Mouse (Mus musculus): ENCODE data around the gene Tmem209. TPM values are rescaled to one million over a fixed set of nuclear protein-coding genes. Genes with fewer than 3 reads are reported as not detected.

The Tmem209 gene
- polyA plus RNA-seq, 1 experiment from 2014 or later, result 44.1 TPM

DNA sequence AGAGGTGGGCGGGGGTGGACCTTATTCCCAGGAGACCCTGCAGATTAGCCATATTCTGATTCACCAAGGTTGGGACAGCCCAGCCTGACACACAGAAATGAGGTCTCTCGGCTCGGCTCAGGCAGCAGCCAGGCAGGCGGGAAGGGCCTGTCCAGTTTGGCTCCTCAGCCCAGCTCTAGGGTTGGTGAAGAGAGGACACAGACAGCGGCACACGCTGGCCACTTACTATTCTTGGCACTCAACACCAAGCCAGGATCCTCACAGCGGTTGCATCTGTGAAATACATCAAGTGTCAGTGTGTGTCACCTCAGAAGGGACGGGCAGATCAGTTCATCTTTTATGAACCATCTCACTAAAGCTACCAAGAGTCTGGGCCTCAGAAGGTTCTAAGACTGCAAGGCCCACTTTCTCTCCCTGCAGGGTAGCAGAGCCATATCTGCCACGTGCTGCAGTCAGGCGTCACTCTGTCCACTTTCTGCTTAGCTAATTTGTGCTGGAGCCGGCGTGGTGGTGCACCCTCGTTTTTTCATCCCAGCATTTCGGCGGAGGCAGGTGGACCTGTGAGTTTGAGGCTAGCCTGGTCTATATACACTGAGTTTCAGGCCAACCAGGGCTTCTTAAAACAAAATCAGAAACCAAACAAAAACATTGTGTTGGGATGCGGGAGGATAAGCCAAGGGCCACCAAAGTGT lies 50.4 kb downstream of the Tmem209 start:
- Histone ChIP-seq H3K36me3 (replicated peaks; ENCODE audit: control insufficient read depth, insufficient read depth, low read depth, low read length) (peaks cover 3% of the 10 kb centered on the region), H3K9ac (replicated peaks; ENCODE audit: low read length) (peak overlapping the region; percentile 85), H3K9me3 (replicated peaks; ENCODE audit: control insufficient read depth, low read length) (no peaks in the 10 kb centered on the region), H3K27ac (replicated peaks; ENCODE audit: low read depth, low read length) (peak overlapping the region; percentile 95), H3K4me3 (ENCODE audit: low read depth, low read length) (peak overlapping the region; percentile 36), H3K27me3 (ENCODE audit: control insufficient read depth, insufficient read depth, low read length) (no peaks in the 10 kb centered on the region), H3K4me2 (ENCODE audit: low read depth, low read length) (peak overlapping the region; percentile 69), H3K4me1 (ENCODE audit: control insufficient read depth, insufficient read depth, low read length) (peaks cover 19% of the 10 kb centered on the region)
- 74% methylated on average over 16 of the region's 16 CpGs for WGBS
- no peak for ATAC-seq (replicated peaks; ENCODE audit: insufficient number of reproducible peaks, low FRiP score, low TSS enrichment, low read depth)
- no peak for DNase-seq (ENCODE audit: low spot score)

DNA sequence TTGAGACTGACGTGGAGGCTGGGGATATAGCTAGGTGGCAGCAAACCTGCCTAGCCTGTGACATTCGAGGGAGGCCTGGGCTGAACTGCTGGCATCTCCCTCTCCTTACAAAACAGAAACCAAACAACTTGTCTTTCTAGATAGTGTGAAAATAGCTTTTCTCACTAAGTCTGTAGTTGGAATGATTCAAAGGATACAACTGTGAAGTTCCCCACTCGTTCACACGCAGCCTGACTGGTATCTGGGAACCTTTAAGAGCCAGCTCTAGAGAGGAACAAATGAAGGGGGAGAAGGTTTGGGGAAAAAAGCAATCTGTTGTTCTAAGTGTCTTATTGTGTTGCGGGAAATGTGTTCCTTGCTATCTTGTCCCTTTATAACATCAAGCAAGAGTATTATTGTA lies 51.0 kb downstream of the Tmem209 start:
- no peak overlapping the region for H3K27ac ChIP-seq (replicated peaks; ENCODE audit: low read depth, low read length)
- no peak overlapping the region for H3K9ac ChIP-seq (replicated peaks; ENCODE audit: low read length)

DNA sequence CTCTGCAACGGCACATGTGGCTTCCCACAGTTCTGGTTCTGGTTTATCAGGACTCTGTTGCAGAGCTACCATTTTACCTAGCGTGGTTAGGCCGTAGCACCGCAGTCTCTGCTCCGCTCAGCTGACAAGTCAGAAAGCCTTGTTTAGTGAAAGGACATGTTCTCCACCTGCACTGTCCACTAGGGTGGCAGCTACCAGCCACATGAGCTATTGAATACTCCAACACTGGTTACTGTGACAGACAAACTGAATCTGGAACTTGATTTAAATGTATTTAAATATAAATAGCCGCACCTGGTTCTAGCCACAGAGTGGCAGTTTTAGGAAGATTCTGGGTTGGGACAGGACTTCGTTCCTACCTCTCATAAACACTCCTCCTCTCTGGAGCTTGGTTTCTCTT lies 52.6 kb downstream of the Tmem209 start:
- H3K27ac ChIP-seq (replicated peaks; ENCODE audit: low read depth, low read length), result no peak overlapping the region
- ATAC-seq (replicated peaks; ENCODE audit: insufficient number of reproducible peaks, low FRiP score, low TSS enrichment, low read depth) (no peak), DNase-seq (ENCODE audit: low spot score) (no peak)
- H3K9me3 ChIP-seq (replicated peaks; ENCODE audit: control insufficient read depth, low read length), result no peaks in the 10 kb centered on the region
- peaks cover 3% of the 10 kb centered on the region for H3K36me3 ChIP-seq (replicated peaks; ENCODE audit: control insufficient read depth, insufficient read depth, low read depth, low read length)
- 93% methylated on average over 7 of the region's 7 CpGs for WGBS
- no peak overlapping the region for H3K4me3 ChIP-seq (ENCODE audit: low read depth, low read length)
- H3K27me3 ChIP-seq (ENCODE audit: control insufficient read depth, insufficient read depth, low read length), result no peaks in the 10 kb centered on the region
- H3K4me1 ChIP-seq (ENCODE audit: control insufficient read depth, insufficient read depth, low read length), result peaks cover 16% of the 10 kb centered on the region
- H3K9ac ChIP-seq (replicated peaks; ENCODE audit: low read length), result no peak overlapping the region
- no peak overlapping the region for H3K4me2 ChIP-seq (ENCODE audit: low read depth, low read length)

More for the DNA sequence above, 51.0 kb downstream of the Tmem209 start:
- DNase-seq (ENCODE audit: low spot score) (no peak), ATAC-seq (replicated peaks; ENCODE audit: insufficient number of reproducible peaks, low FRiP score, low TSS enrichment, low read depth) (no peak)
- Histone ChIP-seq H3K27me3 (ENCODE audit: control insufficient read depth, insufficient read depth, low read length) (no peaks in the 10 kb centered on the region), H3K4me1 (ENCODE audit: control insufficient read depth, insufficient read depth, low read length) (peaks cover 19% of the 10 kb centered on the region), H3K4me2 (ENCODE audit: low read depth, low read length) (no peak overlapping the region), H3K36me3 (replicated peaks; ENCODE audit: control insufficient read depth, insufficient read depth, low read depth, low read length) (peaks cover 3% of the 10 kb centered on the region), H3K9me3 (replicated peaks; ENCODE audit: control insufficient read depth, low read length) (no peaks in the 10 kb centered on the region), H3K4me3 (ENCODE audit: low read depth, low read length) (no peak overlapping the region)
- WGBS, result 85% methylated on average over 5 of the region's 5 CpGs

DNA sequence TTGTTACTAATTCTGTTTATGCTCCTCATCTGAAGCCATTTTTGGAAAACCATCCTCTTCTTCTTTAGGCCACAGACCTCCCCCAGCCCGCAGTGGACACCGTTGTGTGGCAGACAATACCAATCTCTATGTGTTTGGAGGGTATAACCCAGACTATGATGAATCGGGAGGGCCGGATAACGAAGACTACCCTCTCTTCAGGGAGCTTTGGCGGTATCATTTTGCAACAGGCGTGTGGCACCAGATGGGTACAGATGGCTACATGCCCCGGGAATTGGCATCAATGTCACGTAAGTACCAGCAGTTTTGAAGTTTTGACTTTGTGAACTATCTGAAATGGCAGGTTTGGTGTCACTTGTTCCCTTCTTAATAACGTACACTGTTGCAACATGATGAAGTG lies 70.0 kb downstream of the Tmem209 start:
- H3K4me1 ChIP-seq (ENCODE audit: control insufficient read depth, insufficient read depth, low read length), result no peaks in the 10 kb centered on the region
- H3K4me3 ChIP-seq (ENCODE audit: low read depth, low read length), result no peak overlapping the region
- no peaks in the 10 kb centered on the region for H3K27me3 ChIP-seq (ENCODE audit: control insufficient read depth, insufficient read depth, low read length)
- H3K27ac ChIP-seq (replicated peaks; ENCODE audit: low read depth, low read length), result no peak overlapping the region
- peaks cover 3% of the 10 kb centered on the region; the same call in 1 of the 2 replicates for H3K36me3 ChIP-seq (replicated peaks; ENCODE audit: control insufficient read depth, insufficient read depth, low read depth, low read length)
- ATAC-seq (replicated peaks; ENCODE audit: insufficient number of reproducible peaks, low FRiP score, low TSS enrichment, low read depth) (no peak), DNase-seq (ENCODE audit: low spot score) (no peak)
- H3K9ac ChIP-seq (replicated peaks; ENCODE audit: low read length), result no peak overlapping the region
- H3K9me3 ChIP-seq (replicated peaks; ENCODE audit: control insufficient read depth, low read length), result no peaks in the 10 kb centered on the region
- WGBS, result 93% methylated on average over 10 of the region's 10 CpGs
- no peak overlapping the region for H3K4me2 ChIP-seq (ENCODE audit: low read depth, low read length)

DNA sequence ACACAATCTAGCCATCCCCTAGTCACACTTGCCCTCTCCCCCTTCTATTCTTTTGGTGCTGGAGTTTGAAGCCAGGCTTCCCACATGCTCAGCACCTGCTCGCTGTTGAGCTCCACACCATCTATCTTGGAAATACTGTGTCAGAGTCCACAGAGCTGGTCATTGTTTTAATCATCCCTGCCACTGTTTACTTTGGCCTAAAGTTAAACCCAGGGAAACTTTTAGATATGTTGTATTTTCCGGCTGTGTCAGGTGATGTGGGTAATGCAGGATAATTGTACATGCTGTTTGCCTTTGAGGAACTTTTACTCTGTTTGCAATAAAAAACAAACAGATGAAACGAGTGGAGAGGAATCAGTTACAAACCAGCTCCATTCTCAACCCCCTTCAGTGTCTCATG lies 72.5 kb downstream of the Tmem209 start:
- 75% methylated on average over 3 of the region's 3 CpGs for WGBS

DNA sequence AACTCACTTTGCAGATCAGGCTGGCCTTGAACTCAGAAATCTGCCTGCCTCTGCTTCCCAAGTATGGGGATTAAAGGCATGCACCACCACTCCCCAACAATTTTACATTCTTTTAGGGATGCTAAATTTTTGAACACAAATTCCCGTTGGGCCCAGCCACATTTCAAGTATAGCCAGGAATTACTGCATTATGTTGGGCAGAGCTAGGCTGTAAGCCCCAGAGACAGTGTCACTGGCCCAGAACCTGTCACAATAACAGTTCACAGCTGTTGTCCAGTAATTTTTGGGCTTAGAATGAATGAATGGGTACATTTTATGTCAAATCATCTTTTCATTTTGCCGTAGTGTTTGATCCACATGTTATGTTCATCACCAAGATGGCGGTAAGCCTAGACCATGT lies 73.1 kb downstream of the Tmem209 start:
- Histone ChIP-seq H3K4me2 (ENCODE audit: low read depth, low read length) (no peak overlapping the region), H3K4me1 (ENCODE audit: control insufficient read depth, insufficient read depth, low read length) (no peaks in the 10 kb centered on the region), H3K27me3 (ENCODE audit: control insufficient read depth, insufficient read depth, low read length) (no peaks in the 10 kb centered on the region), H3K9me3 (replicated peaks; ENCODE audit: control insufficient read depth, low read length) (no peaks in the 10 kb centered on the region), H3K27ac (replicated peaks; ENCODE audit: low read depth, low read length) (no peak overlapping the region), H3K4me3 (ENCODE audit: low read depth, low read length) (no peak overlapping the region), H3K9ac (replicated peaks; ENCODE audit: low read length) (no peak overlapping the region), H3K36me3 (replicated peaks; ENCODE audit: control insufficient read depth, insufficient read depth, low read depth, low read length) (no peaks in the 10 kb centered on the region)
- DNase-seq (ENCODE audit: low spot score), result no peak
- WGBS, result 90% methylated on average over 3 of the region's 3 CpGs
- no peak for ATAC-seq (replicated peaks; ENCODE audit: insufficient number of reproducible peaks, low FRiP score, low TSS enrichment, low read depth)

More for the DNA sequence above, 72.5 kb downstream of the Tmem209 start:
- H3K4me1 ChIP-seq (ENCODE audit: control insufficient read depth, insufficient read depth, low read length), result no peaks in the 10 kb centered on the region
- DNase-seq (ENCODE audit: low spot score) (no peak), ATAC-seq (replicated peaks; ENCODE audit: insufficient number of reproducible peaks, low FRiP score, low TSS enrichment, low read depth) (no peak)
- H3K9me3 ChIP-seq (replicated peaks; ENCODE audit: control insufficient read depth, low read length), result no peaks in the 10 kb centered on the region
- no peak overlapping the region for H3K4me3 ChIP-seq (ENCODE audit: low read depth, low read length)
- H3K9ac ChIP-seq (replicated peaks; ENCODE audit: low read length), result no peak overlapping the region
- H3K36me3 ChIP-seq (replicated peaks; ENCODE audit: control insufficient read depth, insufficient read depth, low read depth, low read length), result no peaks in the 10 kb centered on the region; the same call in 1 of the 2 replicates
- no peak overlapping the region for H3K27ac ChIP-seq (replicated peaks; ENCODE audit: low read depth, low read length)
- no peak overlapping the region for H3K4me2 ChIP-seq (ENCODE audit: low read depth, low read length)
- no peaks in the 10 kb centered on the region for H3K27me3 ChIP-seq (ENCODE audit: control insufficient read depth, insufficient read depth, low read length)

DNA sequence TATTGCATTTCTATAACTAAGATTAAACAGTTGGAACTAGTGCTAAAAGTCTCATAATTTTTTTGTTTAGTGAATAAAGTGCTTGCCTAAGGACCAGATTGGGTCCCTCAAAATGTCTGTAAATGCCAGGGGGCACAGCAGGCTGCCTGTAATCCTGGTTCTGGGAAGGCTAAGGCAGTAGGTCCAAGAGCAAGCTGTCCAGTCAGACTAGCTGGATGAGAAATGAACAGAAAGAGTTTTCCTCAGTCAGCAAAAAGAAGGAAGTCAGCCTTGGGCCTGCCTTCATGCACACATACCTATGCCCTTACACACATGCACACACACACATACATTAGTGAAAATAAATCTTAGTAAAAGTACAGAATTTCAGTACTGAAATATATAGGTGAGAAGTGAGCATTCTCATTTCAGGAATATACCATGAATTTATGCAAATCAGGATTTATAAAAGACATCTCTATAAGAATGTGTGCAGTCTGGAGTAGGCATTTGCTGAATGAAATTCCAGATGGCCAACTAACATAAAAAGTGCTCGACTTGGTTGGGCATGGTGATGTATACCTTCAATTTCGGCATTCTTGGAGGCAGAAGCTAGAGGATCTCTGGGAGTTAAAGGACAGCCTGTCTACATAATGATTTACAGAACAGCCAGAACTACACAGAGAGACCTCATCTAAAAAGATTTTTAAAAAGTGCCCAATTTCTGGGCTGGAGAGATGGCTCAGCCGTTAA lies 77.0 kb downstream of the Tmem209 start:
- H3K27ac ChIP-seq (replicated peaks; ENCODE audit: low read depth, low read length), result no peak overlapping the region
- no peak overlapping the region for H3K4me3 ChIP-seq (ENCODE audit: low read depth, low read length)
- no peaks in the 10 kb centered on the region for H3K36me3 ChIP-seq (replicated peaks; ENCODE audit: control insufficient read depth, insufficient read depth, low read depth, low read length)
- DNase-seq (ENCODE audit: low spot score) (no peak), ATAC-seq (replicated peaks; ENCODE audit: insufficient number of reproducible peaks, low FRiP score, low TSS enrichment, low read depth) (no peak)
- no peak overlapping the region for H3K9ac ChIP-seq (replicated peaks; ENCODE audit: low read length)
- no peaks in the 10 kb centered on the region for H3K4me1 ChIP-seq (ENCODE audit: control insufficient read depth, insufficient read depth, low read length)
- no peaks in the 10 kb centered on the region for H3K9me3 ChIP-seq (replicated peaks; ENCODE audit: control insufficient read depth, low read length)
- no peaks in the 10 kb centered on the region for H3K27me3 ChIP-seq (ENCODE audit: control insufficient read depth, insufficient read depth, low read length)
- H3K4me2 ChIP-seq (ENCODE audit: low read depth, low read length), result no peak overlapping the region
- 65% methylated on average over 3 of the region's 3 CpGs for WGBS
